Mouse (Mus musculus): ENCODE measurements at regions not wholly inside any gene's neighbourhood (a gene's known extent, or its start where the extent isn't known, plus 50 kb on each side); places are given as distances from the start of the nearest gene placed in this dataset.

GRCm38 (mm10) chr1:184484801-184485200, 247.6 kb downstream of the Hlx start:
- DNase-seq (ENCODE audit: low spot score in 2 of 2): no peak
- intact Hi-C loops (cut with DNase I): no loop called here

GRCm38 (mm10) chr1:184483371-184483770, 249.0 kb downstream of the Hlx start:
- intact Hi-C loops (cut with DNase I): no loop called here

GRCm38 (mm10) chr1:184482026-184482425, 250.4 kb downstream of the Hlx start:
- DNase-seq (ENCODE audit: low spot score in 2 of 2): no peak
- intact Hi-C loops (cut with DNase I): no loop called here

More at GRCm38 (mm10) chr1:184483371-184483770, 249.0 kb downstream of the Hlx start:
- no peak for DNase-seq (ENCODE audit: low spot score in 2 of 2)

- intact Hi-C loops (cut with DNase I): no loop called here
- DNase-seq (ENCODE audit: low spot score in 2 of 2): no peak
Measured at GRCm38 (mm10) chr1:184480571-184481220, 251.7 kb downstream of the Hlx start.

- intact Hi-C loops (cut with DNase I): no loop called here
- DNase-seq (ENCODE audit: low spot score in 2 of 2): no peak
Measured at GRCm38 (mm10) chr1:184478006-184478405, 254.4 kb downstream of the Hlx start.

- no peak for DNase-seq (ENCODE audit: low spot score in 2 of 2)
- intact Hi-C loops (cut with DNase I): no loop called here
Measured at GRCm38 (mm10) chr1:184462481-184463124, 269.8 kb downstream of the Hlx start.

- intact Hi-C loops (cut with DNase I): no loop called here
- no peak for DNase-seq (ENCODE audit: low spot score in 2 of 2)
Measured at GRCm38 (mm10) chr1:184461411-184461810, 271.0 kb downstream of the Hlx start.

- intact Hi-C loops (cut with DNase I): no loop called here
- no peak for DNase-seq (ENCODE audit: low spot score in 2 of 2)
Measured at GRCm38 (mm10) chr1:184456727-184457126, 275.7 kb downstream of the Hlx start.

- DNase-seq (ENCODE audit: low spot score in 2 of 2): no peak
- intact Hi-C loops (cut with DNase I): no loop called here
Measured at GRCm38 (mm10) chr1:184454381-184454780, 278.0 kb downstream of the Hlx start.

GRCm38 (mm10) chr1:184453673-184454072, 278.7 kb downstream of the Hlx start:
- DNase-seq (ENCODE audit: low spot score in 2 of 2): no peak
- intact Hi-C loops (cut with DNase I): no loop called here

GRCm38 (mm10) chr1:184453061-184453460, 279.4 kb downstream of the Hlx start:
- intact Hi-C loops (cut with DNase I): no loop called here

GRCm38 (mm10) chr1:184451686-184452085, 280.7 kb downstream of the Hlx start:
- DNase-seq (ENCODE audit: low spot score in 2 of 2): no peak
- intact Hi-C loops (cut with DNase I): no loop called here

More at GRCm38 (mm10) chr1:184453061-184453460, 279.4 kb downstream of the Hlx start:
- no peak for DNase-seq (ENCODE audit: low spot score in 2 of 2)

GRCm38 (mm10) chr1:184449007-184449406, 283.4 kb downstream of the Hlx start:
- intact Hi-C loops (cut with DNase I): loop anchor here (5.0 kb wide), 1 partner anchor 288 kb away; no protein-coding TSS in a partner anchor
- DNase-seq (ENCODE audit: low spot score in 2 of 2): peak; percentile 7 to 30

- intact Hi-C loops (cut with DNase I): loop anchor here (5.0 kb wide), 1 partner anchor 289 kb away; no protein-coding TSS in a partner anchor
- peak; percentile 66 to 73 for DNase-seq (ENCODE audit: low spot score in 2 of 2)
Measured at GRCm38 (mm10) chr1:184447911-184448310, 284.5 kb downstream of the Hlx start.

GRCm38 (mm10) chr1:184447161-184447667, 285.2 kb downstream of the Hlx start:
- peak in 1 of 2 experiments; percentile 22 for DNase-seq (ENCODE audit: low spot score in 2 of 2)
- intact Hi-C loops (cut with DNase I): loop anchor here (5.0 kb wide), 1 partner anchor 290 kb away; no protein-coding TSS in a partner anchor

GRCm38 (mm10) chr1:184444189-184444588, 288.2 kb downstream of the Hlx start:
- peak; percentile 25 to 29 for DNase-seq (ENCODE audit: low spot score in 2 of 2)
- intact Hi-C loops (cut with DNase I): no loop called here

GRCm38 (mm10) chr1:184442701-184443100, 289.7 kb downstream of the Hlx start:
- intact Hi-C loops (cut with DNase I): no loop called here

GRCm38 (mm10) chr1:184441005-184441557, 291.3 kb downstream of the Hlx start:
- DNase-seq (ENCODE audit: low spot score in 2 of 2): peak; percentile 8 to 10
- intact Hi-C loops (cut with DNase I): no loop called here

More at GRCm38 (mm10) chr1:184442701-184443100, 289.7 kb downstream of the Hlx start:
- no peak for DNase-seq (ENCODE audit: low spot score in 2 of 2)

- intact Hi-C loops (cut with DNase I): no loop called here
- DNase-seq (ENCODE audit: low spot score in 2 of 2): no peak
Measured at GRCm38 (mm10) chr1:184439506-184439905, 292.9 kb downstream of the Hlx start.

GRCm38 (mm10) chr1:184436387-184436786, 296.0 kb downstream of the Hlx start:
- intact Hi-C loops (cut with DNase I): no loop called here

More at GRCm38 (mm10) chr1:184436387-184436786, 296.0 kb downstream of the Hlx start:
- no peak for DNase-seq (ENCODE audit: low spot score in 2 of 2)

All from left cerebral cortex, postnatal 14 days (tissue).